Mouse (Mus musculus) testis, adult 2 months (tissue): ENCODE measurements around the gene Dnase2a.

Experiments
- CTCF ChIP-seq: fragments of 200-500 bp; IDR thresholded peaks from 2 replicates; pipeline ENCODE4 v1.5.1; 2012; ENCODE audit warnings: low read depth, mild to moderate bottlenecking, inconsistent platforms, low read length, moderate library complexity; ENCODE audit not compliant: control insufficient read depth, insufficient read depth, insufficient replicate concordance
- POLR2A ChIP-seq: fragments of 200-500 bp; IDR thresholded peaks from 2 replicates; pipeline ENCODE4 v1.6.1; 2012; ENCODE audit warnings: low read depth, mild to moderate bottlenecking, inconsistent platforms, low read length, moderate library complexity; ENCODE audit not compliant: control insufficient read depth

GRCm38 (mm10) chr8:84935489-84935888 is 27.1 kb downstream of the Dnase2a start:
- no peak for TF ChIP-seq CTCF
- no peak for TF ChIP-seq POLR2A
